Mouse (Mus musculus): ENCODE results near the gene Ptprg. TPM values are rescaled to one million over a fixed set of nuclear protein-coding genes. Genes with fewer than 3 reads are reported as not detected.

The Ptprg gene
- total RNA-seq, 2 experiments from 2014 or later = 71.4 to 72.3 TPM

GRCm38 (mm10) chr14:12065736-12066135 lies 512.4 kb downstream of the Ptprg start:
- no peak for DNase-seq
- intact Hi-C loops (cut with DNase I) = loop anchor here (5.0 kb wide), 1 partner anchor 62 kb away; no protein-coding TSS in a partner anchor

GRCm38 (mm10) chr14:12069707-12070106 lies 516.4 kb downstream of the Ptprg start:
- no peak for DNase-seq
- intact Hi-C loops (cut with DNase I) = loop anchor here (5.0 kb wide), 1 partner anchor 58 kb away; no protein-coding TSS in a partner anchor

- DNase-seq = no peak
- intact Hi-C loops (cut with DNase I) = no loop called here
Measured at GRCm38 (mm10) chr14:12070361-12070760, 517.0 kb downstream of the Ptprg start.

GRCm38 (mm10) chr14:12070856-12071465 lies 517.6 kb downstream of the Ptprg start:
- intact Hi-C loops (cut with DNase I) = no loop called here
- DNase-seq = no peak

GRCm38 (mm10) chr14:12072026-12072861 lies 518.9 kb downstream of the Ptprg start:
- DNase-seq = no peak
- intact Hi-C loops (cut with DNase I) = no loop called here

GRCm38 (mm10) chr14:12073408-12074107 lies 520.2 kb downstream of the Ptprg start:
- intact Hi-C loops (cut with DNase I) = no loop called here
- DNase-seq = no peak

- peak; percentile 14 to 37 for DNase-seq
- intact Hi-C loops (cut with DNase I) = no loop called here
Measured at GRCm38 (mm10) chr14:12077193-12077592, 523.9 kb downstream of the Ptprg start.

GRCm38 (mm10) chr14:12079250-12079649 lies 525.9 kb downstream of the Ptprg start:
- DNase-seq = no peak
- intact Hi-C loops (cut with DNase I) = no loop called here

- intact Hi-C loops (cut with DNase I) = no loop called here
- no peak for DNase-seq
Measured at GRCm38 (mm10) chr14:12079833-12080401, 526.6 kb downstream of the Ptprg start.

GRCm38 (mm10) chr14:12082131-12082921 lies 529.0 kb downstream of the Ptprg start:
- DNase-seq = no peak
- intact Hi-C loops (cut with DNase I) = no loop called here

GRCm38 (mm10) chr14:12084076-12084475 lies 530.7 kb downstream of the Ptprg start:
- DNase-seq = no peak
- intact Hi-C loops (cut with DNase I) = no loop called here

- intact Hi-C loops (cut with DNase I) = no loop called here
- DNase-seq = no peak
Measured at GRCm38 (mm10) chr14:12085078-12085477, 531.7 kb downstream of the Ptprg start.

- intact Hi-C loops (cut with DNase I) = no loop called here
- no peak for DNase-seq
Measured at GRCm38 (mm10) chr14:12086167-12086566, 532.8 kb downstream of the Ptprg start.

- no peak for DNase-seq
- intact Hi-C loops (cut with DNase I) = no loop called here
Measured at GRCm38 (mm10) chr14:12089954-12090353, 536.6 kb downstream of the Ptprg start.

GRCm38 (mm10) chr14:12091730-12092129 lies 538.4 kb downstream of the Ptprg start:
- DNase-seq = no peak
- intact Hi-C loops (cut with DNase I) = no loop called here

GRCm38 (mm10) chr14:12099390-12100333 lies 546.3 kb downstream of the Ptprg start:
- intact Hi-C loops (cut with DNase I) = no loop called here
- no peak for DNase-seq

GRCm38 (mm10) chr14:12102389-12103325 lies 549.3 kb downstream of the Ptprg start:
- intact Hi-C loops (cut with DNase I) = no loop called here
- no peak for DNase-seq
